Mouse (Mus musculus): Measurements from ENCODE around the gene Vmn1r20. TPM values are rescaled to one million over a fixed set of nuclear protein-coding genes. Genes with fewer than 3 reads are reported as not detected.
"Not testable (repeated sequence)": the region's sequence is repeated elsewhere in the genome, so short reads cannot be mapped to it uniquely, and the experiment has no call there.

Gene Vmn1r20
- polyA plus RNA-seq (2014; fragmentation: Nextera tagmentation; extraction: Ambion mirVana) = not detected in 2 replicates

- H3K36me3 ChIP-seq (ENCODE audit: control insufficient read depth, insufficient read depth, low read length) = no peaks in the 10 kb centered on the region
- WGBS = 70% methylated on average over 1 of the region's 1 CpGs
- H3K27ac ChIP-seq (ENCODE audit: low read depth, low read length) = no peak within 1 kb of the TSS
- H3K4me1 ChIP-seq (ENCODE audit: control insufficient read depth, insufficient read depth, low read length) = no peaks in the 10 kb centered on the region
- H3K4me2 ChIP-seq = no peak within 1 kb of the TSS
- no peaks in the 10 kb centered on the region for H3K27me3 ChIP-seq (ENCODE audit: control insufficient read depth, insufficient read depth, low read length)
- no peak for DNase-seq (ENCODE audit: low spot score, missing footprints)
- H3K9me3 ChIP-seq (ENCODE audit: control insufficient read depth, low read length) = no peaks in the 10 kb centered on the region
- no peak for ATAC-seq (ENCODE audit: low FRiP score)
- no peak within 1 kb of the TSS for H3K9ac ChIP-seq (ENCODE audit: low read length)
- H3K4me3 ChIP-seq (ENCODE audit: low read depth, low read length) = no peak within 1 kb of the TSS
Measured at GRCm38 (mm10) chr6:57428630-57429029, at the start of gene Vmn1r20. Gene Vmn1r20, plus strand, starts transcription at chr6:57428930.

GRCm38 (mm10) chr6:57395683-57396082, 33.0 kb upstream of the Vmn1r20 start, which contains the start of gene Vmn1r18:
Gene Vmn1r18, minus strand, starts transcription at chr6:57395783.
- DNase-seq (ENCODE audit: low spot score, missing footprints) (no peak), ATAC-seq (ENCODE audit: low FRiP score) (no peak)
- Histone ChIP-seq H3K4me3 (ENCODE audit: low read depth, low read length) (no peak within 1 kb of the TSS), H3K4me1 (ENCODE audit: control insufficient read depth, insufficient read depth, low read length) (no peaks in the 10 kb centered on the region), H3K36me3 (ENCODE audit: control insufficient read depth, insufficient read depth, low read length) (no peaks in the 10 kb centered on the region), H3K9ac (ENCODE audit: low read length) (no peak within 1 kb of the TSS), H3K27me3 (ENCODE audit: control insufficient read depth, insufficient read depth, low read length) (no peaks in the 10 kb centered on the region), H3K27ac (ENCODE audit: low read depth, low read length) (no peak within 1 kb of the TSS), H3K9me3 (ENCODE audit: control insufficient read depth, low read length) (no peaks in the 10 kb centered on the region), H3K4me2 (no peak within 1 kb of the TSS)

GRCm38 (mm10) chr6:57403480-57403879, 25.2 kb upstream of the Vmn1r20 start, which contains the start of gene Vmn1r19:
Gene Vmn1r19, plus strand, starts transcription at chr6:57403780.
- DNase-seq (ENCODE audit: low spot score, missing footprints); H3K36me3 ChIP-seq (ENCODE audit: control insufficient read depth, insufficient read depth, low read length); H3K9ac ChIP-seq (ENCODE audit: low read length); H3K9me3 ChIP-seq (ENCODE audit: control insufficient read depth, low read length); H3K4me3 ChIP-seq (ENCODE audit: low read depth, low read length); H3K27ac ChIP-seq (ENCODE audit: low read depth, low read length); H3K4me2 ChIP-seq; ATAC-seq (ENCODE audit: low FRiP score); H3K27me3 ChIP-seq (ENCODE audit: control insufficient read depth, insufficient read depth, low read length); H3K4me1 ChIP-seq (ENCODE audit: control insufficient read depth, insufficient read depth, low read length): not testable (repeated sequence)
- 70% methylated on average over 3 of the region's 3 CpGs for WGBS

GRCm38 (mm10) chr6:57431196-57431595, 2.5 kb downstream of the Vmn1r20 start:
- Histone ChIP-seq H3K36me3 (ENCODE audit: control insufficient read depth, insufficient read depth, low read length) (no peaks in the 10 kb centered on the region), H3K9ac (ENCODE audit: low read length) (no peak overlapping the region), H3K9me3 (ENCODE audit: control insufficient read depth, low read length) (no peaks in the 10 kb centered on the region), H3K4me3 (ENCODE audit: low read depth, low read length) (no peak overlapping the region), H3K4me2 (no peak overlapping the region), H3K4me1 (ENCODE audit: control insufficient read depth, insufficient read depth, low read length) (no peaks in the 10 kb centered on the region), H3K27me3 (ENCODE audit: control insufficient read depth, insufficient read depth, low read length) (no peaks in the 10 kb centered on the region), H3K27ac (ENCODE audit: low read depth, low read length) (no peak overlapping the region)
- DNase-seq (ENCODE audit: low spot score, missing footprints) (no peak), ATAC-seq (ENCODE audit: low FRiP score) (no peak)
- WGBS = 92% methylated on average over 1 of the region's 1 CpGs

GRCm38 (mm10) chr6:57468161-57468560, 39.4 kb downstream of the Vmn1r20 start:
- not testable (repeated sequence) for H3K4me1 ChIP-seq (ENCODE audit: control insufficient read depth, insufficient read depth, low read length); H3K9me3 ChIP-seq (ENCODE audit: control insufficient read depth, low read length); H3K4me3 ChIP-seq (ENCODE audit: low read depth, low read length); H3K27me3 ChIP-seq (ENCODE audit: control insufficient read depth, insufficient read depth, low read length); DNase-seq (ENCODE audit: low spot score, missing footprints); H3K27ac ChIP-seq (ENCODE audit: low read depth, low read length); H3K36me3 ChIP-seq (ENCODE audit: control insufficient read depth, insufficient read depth, low read length); H3K9ac ChIP-seq (ENCODE audit: low read length); ATAC-seq (ENCODE audit: low FRiP score); H3K4me2 ChIP-seq
- WGBS = 32% methylated on average over 3 of the region's 3 CpGs

Other genes starting within 250 kb of the Vmn1r20 start
- gene Vmn1r13, start 225.6 kb upstream of the Vmn1r20 start, polyA plus RNA-seq (2014; fragmentation: Nextera tagmentation; extraction: Ambion mirVana) = not detected in 2 replicates
- not detected in 2 replicates for gene Vmn1r14, start 197.2 kb upstream of the Vmn1r20 start, polyA plus RNA-seq (2014; fragmentation: Nextera tagmentation; extraction: Ambion mirVana)
- gene Vmn1r15, start 171.0 kb upstream of the Vmn1r20 start, polyA plus RNA-seq (2014; fragmentation: Nextera tagmentation; extraction: Ambion mirVana) = not detected in 2 replicates
- not detected in 2 replicates for gene Vmn1r16, start 99.4 kb upstream of the Vmn1r20 start, polyA plus RNA-seq (2014; fragmentation: Nextera tagmentation; extraction: Ambion mirVana)
- not detected in 2 replicates for gene Vmn1r17, start 65.2 kb upstream of the Vmn1r20 start, polyA plus RNA-seq (2014; fragmentation: Nextera tagmentation; extraction: Ambion mirVana)
- gene Vmn1r18, start 33.1 kb upstream of the Vmn1r20 start, polyA plus RNA-seq (2014; fragmentation: Nextera tagmentation; extraction: Ambion mirVana) = not detected in 2 replicates
- not detected in 2 replicates for gene Vmn1r19, start 25.1 kb upstream of the Vmn1r20 start, polyA plus RNA-seq (2014; fragmentation: Nextera tagmentation; extraction: Ambion mirVana)
- 5.6 and 5.7 TPM in 2 replicates for gene Ppm1k, start 106.5 kb downstream of the Vmn1r20 start, polyA plus RNA-seq (2014; fragmentation: Nextera tagmentation; extraction: Ambion mirVana)
- 2.3 and 3.2 TPM in 2 replicates for gene Herc6, start 152.1 kb downstream of the Vmn1r20 start, polyA plus RNA-seq (2014; fragmentation: Nextera tagmentation; extraction: Ambion mirVana)

Data from midbrain, embryonic 11.5 days (tissue).